Comparison of ENCODE assay signal across 8 mouse cellular contexts in the genomic region with DNA sequence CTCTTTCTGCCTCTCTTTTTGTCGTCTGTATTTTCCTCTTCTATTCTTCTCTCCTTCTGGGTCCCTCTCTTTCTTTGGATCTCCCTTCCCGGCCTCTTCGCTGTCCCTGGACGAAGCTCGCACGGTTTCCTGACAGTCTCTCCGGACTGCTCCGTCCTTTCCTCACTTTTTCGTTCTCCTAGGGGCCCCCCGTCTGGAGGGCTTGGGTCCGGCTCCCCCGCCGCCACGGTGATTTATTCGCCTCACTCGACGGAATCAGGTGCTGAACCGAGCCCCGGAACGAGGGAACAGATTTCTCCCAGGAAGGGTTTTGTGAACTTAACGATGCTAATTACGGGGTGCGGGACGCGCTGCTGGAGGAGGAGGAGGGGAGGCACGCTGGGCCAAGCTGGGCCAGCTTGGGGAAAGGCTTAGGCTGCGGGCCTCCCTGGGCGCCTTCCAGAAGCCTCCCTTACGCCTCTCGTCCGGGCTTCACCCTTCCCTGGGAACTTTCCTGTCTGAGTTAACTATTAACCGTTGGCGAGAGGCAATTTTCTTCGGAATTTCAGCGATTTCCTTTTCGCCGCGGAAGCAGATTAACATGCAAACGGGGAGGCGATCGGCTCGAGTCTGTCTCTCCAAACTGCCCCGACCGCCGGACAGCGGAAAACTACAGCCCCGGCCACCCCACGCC. TPM values are rescaled to one million over a fixed set of nuclear protein-coding genes. Genes with fewer than 3 reads are reported as not detected.
A peak's percentile ranks its signal among the peaks of the same experiment; 100 is the strongest.
DNase-seq lines count a peak whose midpoint lies in the region; ATAC-seq and TF ChIP-seq lines count a peak whose summit lies in the region.

No protein-coding gene starts in this region.

- H3K27me3 ChIP-seq in hindbrain, postnatal 0 days (ENCODE audit: insufficient read depth, low read length) = peaks cover 84% of the 10 kb centered on the region
- H3K27me3 ChIP-seq in liver, embryonic 11.5 days (replicated peaks; ENCODE audit: control insufficient read depth, insufficient read depth, low read length) = peaks cover 100% of the 10 kb centered on the region

- no peak for TF ChIP-seq CTCF in hindbrain, postnatal 0 days (IDR thresholded peaks at IDR 0.05; ENCODE audit: low read depth)

- no peaks in the 10 kb centered on the region for H3K4me1 ChIP-seq in hindbrain, postnatal 0 days (ENCODE audit: insufficient read depth, low read length)
- no peaks in the 10 kb centered on the region for H3K4me1 ChIP-seq in liver, embryonic 11.5 days (replicated peaks; ENCODE audit: control insufficient read depth, insufficient read depth, low read length)

- 2% methylated on average over 48 of the region's 48 CpGs for WGBS in hindbrain, postnatal 0 days
- 3% methylated on average over 48 of the region's 48 CpGs for WGBS in liver, embryonic 11.5 days

- no peak overlapping the region for H3K27ac ChIP-seq in hindbrain, postnatal 0 days
- no peak overlapping the region for H3K27ac ChIP-seq in liver, embryonic 11.5 days (ENCODE audit: low read depth, low read length)

- no peak overlapping the region for H3K9ac ChIP-seq in hindbrain, postnatal 0 days (replicated peaks; ENCODE audit: low read length)
- no peak overlapping the region for H3K9ac ChIP-seq in liver, embryonic 11.5 days (ENCODE audit: low read depth, low read length)

- DNase-seq in ovary, postnatal 36 days (ENCODE audit: low spot score) = peak; percentile 16
- no peak for DNase-seq in ovary, adult 18-20 months (ENCODE audit: low spot score)
- no peak for DNase-seq in hindbrain, postnatal 0 days (ENCODE audit: low spot score)
- no peak for DNase-seq in liver, embryonic 11.5 days (ENCODE audit: low spot score)
- no peak for DNase-seq in layer of hippocampus, adult 9-11 months
- DNase-seq in adrenal gland, postnatal 14 days = no peak
- no peak for DNase-seq in right cerebral cortex, postnatal 36 days (ENCODE audit: low spot score in 2 of 2)

- no peak for ATAC-seq in hindbrain, postnatal 0 days
- ATAC-seq in liver, embryonic 11.5 days (replicated peaks; ENCODE audit: low FRiP score) = no peak
- no peak for ATAC-seq in inflammation-experienced regulatory T-cells, adult 6 months

- peak overlapping the region; percentile 33 for H3K4me2 ChIP-seq in hindbrain, postnatal 0 days (ENCODE audit: low read depth, low read length)
- peak overlapping the region; percentile 39 for H3K4me2 ChIP-seq in liver, embryonic 11.5 days

- H3K9me3 ChIP-seq in hindbrain, postnatal 0 days (ENCODE audit: low read length) = no peaks in the 10 kb centered on the region
- H3K9me3 ChIP-seq in liver, embryonic 11.5 days (ENCODE audit: control insufficient read depth, low read length) = no peaks in the 10 kb centered on the region

- peak overlapping the region; percentile 23 for H3K4me3 ChIP-seq in hindbrain, postnatal 0 days (ENCODE audit: low read length)
- peak overlapping the region; percentile 24 for H3K4me3 ChIP-seq in liver, embryonic 11.5 days (ENCODE audit: low read depth, low read length)

- H3K36me3 ChIP-seq in hindbrain, postnatal 0 days (ENCODE audit: insufficient read depth, low read length) = no peaks in the 10 kb centered on the region
- H3K36me3 ChIP-seq in liver, embryonic 11.5 days (ENCODE audit: control insufficient read depth, insufficient read depth, low read length) = no peaks in the 10 kb centered on the region

RNA-seq across cellular contexts. Expression of a gene that starts 14.6 kb away (rescaled TPM):
- 8.1 and 9.0 TPM in 2 replicates for total RNA-seq in hindbrain, postnatal 0 days (2014; rRNA removed)
- 9.6 and 11.2 TPM in 2 replicates for polyA plus RNA-seq in hindbrain, postnatal 0 days (2015; fragmentation: Nextera tagmentation; extraction: Ambion mirVana)
- polyA plus RNA-seq in liver, embryonic 11.5 days (2014; fragmentation: Nextera tagmentation; extraction: Ambion mirVana) = not detected in 2 replicates
- polyA plus RNA-seq in inflammation-experienced regulatory T-cells, adult 6 months (2017; shearing (Covaris generic)) = not detected
- not detected in 2 replicates for total RNA-seq in adrenal gland, postnatal 14 days (2021)

Comparison
In these comparisons a context has a peak if more than half of its experiments do, and no peak if none do; other contexts are left out.
1. RNA of a gene that starts 14.6 kb away (polyA plus RNA-seq): 9.6 to 11.2 TPM in hindbrain, postnatal 0 days; not detected in liver, embryonic 11.5 days and not detected in inflammation-experienced regulatory T-cells, adult 6 months; every median in the first group is over 10 times any median in the second.